Mouse (Mus musculus) heart, embryonic 10.5 days (tissue): ENCODE data around the gene Uimc1. TPM values are rescaled to one million over a fixed set of nuclear protein-coding genes. Genes with fewer than 3 reads are reported as not detected.

ENCODE experiments used
- DNase-seq: peaks from one replicate; pipeline ENCODE4 v3.0.0-alpha.2; 2017; ENCODE audit warnings: low spot score
- H3K27ac ChIP-seq: fragments of 300-500 bp; sonication (generic); 2 replicates; pipeline ENCODE4 v1.5.1; 2016; ENCODE audit warnings: mild to moderate bottlenecking
- H3K27me3 ChIP-seq: fragments of 300-500 bp; sonication (generic); 2 replicates; pipeline ENCODE4 v1.6.1; 2016; ENCODE audit warnings: mild to moderate bottlenecking; ENCODE audit not compliant: poor library complexity, insufficient read depth, severe bottlenecking
- H3K36me3 ChIP-seq: fragments of 300-500 bp; sonication (generic); 2 replicates; pipeline ENCODE4 v1.6.1; 2016; ENCODE audit warnings: mild to moderate bottlenecking, moderate library complexity
- H3K4me1 ChIP-seq: fragments of 300-500 bp; sonication (generic); 2 replicates; pipeline ENCODE4 v1.6.1; 2016; ENCODE audit warnings: mild to moderate bottlenecking
- H3K4me3 ChIP-seq: fragments of 300-500 bp; sonication (generic); 2 replicates; pipeline ENCODE4 v1.5.1; 2016; ENCODE audit warnings: mild to moderate bottlenecking, moderate library complexity
- H3K9me3 ChIP-seq: fragments of 300-500 bp; sonication (generic); 2 replicates; pipeline ENCODE4 v1.6.1; 2016; ENCODE audit warnings: mild to moderate bottlenecking, moderate library complexity
- WGBS: fragments of 180-500 bp; shearing (Covaris S2); methylation state at CpG from one replicate; pipeline ENCODE4 v1.1.7; 2016; 5-methylcytosine and 5-hydroxymethylcytosine counted together
- polyA plus RNA-seq: library from polyadenylated mRNA; unstranded; fragments of >200 nt; fragmentation: Nextera tagmentation; extraction: Ambion mirVana; gene quantifications from 2 replicates; pipeline ENCODE4 v1.2.1, GENCODE M21; 2016

Gene Uimc1
- polyA plus RNA-seq, 1 experiment from 2014 or later = 18.9 TPM

GRCm38 (mm10) chr13:55022256-55022655, 77.8 kb downstream of the Uimc1 start:
- WGBS = 72% methylated on average over 4 of the region's 4 CpGs
- Histone ChIP-seq H3K4me3 (no peak overlapping the region), H3K36me3 (peaks cover 8% of the 10 kb centered on the region), H3K9me3 (no peaks in the 10 kb centered on the region), H3K27ac (no peak overlapping the region), H3K4me1 (peaks cover 2% of the 10 kb centered on the region; the same call in 1 of the 2 replicates), H3K27me3 (no peaks in the 10 kb centered on the region)
- no peak for DNase-seq

DNA sequence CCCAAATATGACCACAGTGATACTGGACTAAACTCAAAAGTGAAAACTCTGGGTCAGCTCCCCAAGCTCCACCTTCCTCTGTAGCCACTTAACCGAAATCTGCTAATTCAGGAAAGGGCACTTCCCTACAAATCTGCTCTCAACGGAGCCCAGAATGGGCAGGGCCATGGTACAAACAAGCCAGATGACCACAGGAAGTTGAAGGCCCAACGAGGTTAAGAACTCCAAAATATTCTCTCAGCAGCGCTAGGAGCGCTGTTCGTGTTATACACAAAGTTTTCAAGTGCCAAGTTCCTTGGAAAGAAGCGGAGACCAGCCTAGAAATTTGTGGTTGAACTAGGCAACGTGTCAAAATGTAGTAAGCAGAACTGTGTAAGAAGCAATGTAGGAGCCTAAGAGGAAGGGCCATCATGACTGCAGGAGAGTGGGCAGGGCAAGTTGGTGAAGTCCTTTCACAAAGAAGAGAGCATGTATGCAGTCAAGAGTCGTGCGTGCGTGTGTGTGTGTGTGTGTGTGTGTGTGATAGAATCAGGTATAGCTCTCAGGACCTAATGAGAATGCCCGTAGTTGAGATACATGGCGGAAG, 78.8 kb downstream of the Uimc1 start, which contains the start of gene Hk3:
Hk3 (minus strand) TSS at position 192 of the 586 bp plus-strand sequence.
- H3K36me3 ChIP-seq = peaks cover 7% of the 10 kb centered on the region
- H3K9me3 ChIP-seq = no peaks in the 10 kb centered on the region
- no peaks in the 10 kb centered on the region for H3K27me3 ChIP-seq
- no peak within 1 kb of the TSS for H3K27ac ChIP-seq
- H3K4me1 ChIP-seq = peaks cover 2% of the 10 kb centered on the region; the same call in 1 of the 2 replicates
- WGBS = 80% methylated on average over 13 of the region's 13 CpGs
- peak; percentile 65 for DNase-seq
- H3K4me3 ChIP-seq = no peak within 1 kb of the TSS

DNA sequence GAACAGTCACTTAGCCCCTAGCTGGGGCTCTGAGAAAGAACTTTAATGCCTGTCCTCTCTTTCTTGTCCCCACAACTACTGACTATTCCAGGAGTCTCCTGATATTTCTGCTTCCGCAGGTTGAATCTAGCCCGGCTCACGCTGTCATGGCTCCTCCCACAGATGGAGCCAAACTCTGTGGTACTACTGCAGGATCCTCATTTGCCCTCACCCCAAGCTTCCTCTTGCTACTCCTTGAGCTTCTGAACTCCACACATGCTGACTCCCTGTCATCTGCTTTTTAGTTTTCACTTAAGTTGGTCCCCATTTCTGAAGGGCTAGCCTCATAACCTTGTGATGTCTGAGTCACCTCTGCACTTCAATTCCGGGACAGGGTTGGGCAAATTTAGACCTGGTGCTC, 80.0 kb downstream of the Uimc1 start:
- H3K27ac ChIP-seq = no peak overlapping the region
- peaks cover 2% of the 10 kb centered on the region for H3K27me3 ChIP-seq
- WGBS = 83% methylated on average over 4 of the region's 4 CpGs
- H3K4me1 ChIP-seq = peaks cover 2% of the 10 kb centered on the region; the same call in 1 of the 2 replicates
- no peaks in the 10 kb centered on the region for H3K36me3 ChIP-seq
- no peaks in the 10 kb centered on the region for H3K9me3 ChIP-seq
- DNase-seq = peak; percentile 30
- H3K4me3 ChIP-seq = no peak overlapping the region

- peak; percentile 53 for DNase-seq
- H3K4me3 ChIP-seq = no peak overlapping the region
- H3K27me3 ChIP-seq = peaks cover 11% of the 10 kb centered on the region
- H3K27ac ChIP-seq = no peak overlapping the region
- H3K4me1 ChIP-seq = peaks cover 2% of the 10 kb centered on the region; the same call in 1 of the 2 replicates
- WGBS = 50% methylated on average over 3 of the region's 3 CpGs
- no peaks in the 10 kb centered on the region for H3K9me3 ChIP-seq
- no peaks in the 10 kb centered on the region for H3K36me3 ChIP-seq
These were observed 80.9 kb downstream of the Uimc1 start for GRCm38 (mm10) chr13:55019181-55019580.

DNA sequence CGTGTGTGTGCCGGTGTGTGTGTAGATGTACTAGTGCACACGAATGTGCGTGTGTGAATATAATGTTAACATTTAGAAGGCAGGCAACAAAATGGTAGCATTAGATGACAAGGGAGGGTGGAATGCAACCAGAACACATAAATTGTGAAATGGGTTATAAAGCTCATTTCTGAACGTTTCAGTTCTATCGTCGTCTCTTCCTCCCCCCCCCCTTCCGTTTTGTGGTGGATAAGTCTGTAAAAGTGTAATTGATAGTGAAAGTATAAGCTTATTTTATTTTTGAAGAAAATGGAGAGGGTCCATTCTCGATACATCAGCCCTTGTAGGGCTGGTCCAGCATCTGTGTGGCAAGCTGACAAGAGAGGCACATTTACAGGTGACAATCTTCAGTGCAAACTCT, 81.4 kb downstream of the Uimc1 start:
- no peak overlapping the region for H3K4me3 ChIP-seq
- H3K27me3 ChIP-seq = peaks cover 14% of the 10 kb centered on the region
- no peaks in the 10 kb centered on the region for H3K36me3 ChIP-seq
- H3K27ac ChIP-seq = no peak overlapping the region
- 81% methylated on average over 9 of the region's 9 CpGs for WGBS
- DNase-seq = no peak
- H3K9me3 ChIP-seq = no peaks in the 10 kb centered on the region
- peaks cover 2% of the 10 kb centered on the region; the same call in 1 of the 2 replicates for H3K4me1 ChIP-seq

- no peak overlapping the region for H3K27ac ChIP-seq
- 82% methylated on average over 8 of the region's 8 CpGs for WGBS
These were observed 82.1 kb downstream of the Uimc1 start for GRCm38 (mm10) chr13:55017898-55018599.

GRCm38 (mm10) chr13:55017154-55017897, 82.8 kb downstream of the Uimc1 start:
- no peak overlapping the region for H3K4me3 ChIP-seq

More at GRCm38 (mm10) chr13:55017898-55018599, 82.1 kb downstream of the Uimc1 start:
- Histone ChIP-seq H3K36me3 (no peaks in the 10 kb centered on the region), H3K4me3 (no peak overlapping the region), H3K4me1 (peaks cover 2% of the 10 kb centered on the region; the same call in 1 of the 2 replicates), H3K27me3 (peaks cover 20% of the 10 kb centered on the region), H3K9me3 (no peaks in the 10 kb centered on the region)
- peak; percentile 22 for DNase-seq

DNA sequence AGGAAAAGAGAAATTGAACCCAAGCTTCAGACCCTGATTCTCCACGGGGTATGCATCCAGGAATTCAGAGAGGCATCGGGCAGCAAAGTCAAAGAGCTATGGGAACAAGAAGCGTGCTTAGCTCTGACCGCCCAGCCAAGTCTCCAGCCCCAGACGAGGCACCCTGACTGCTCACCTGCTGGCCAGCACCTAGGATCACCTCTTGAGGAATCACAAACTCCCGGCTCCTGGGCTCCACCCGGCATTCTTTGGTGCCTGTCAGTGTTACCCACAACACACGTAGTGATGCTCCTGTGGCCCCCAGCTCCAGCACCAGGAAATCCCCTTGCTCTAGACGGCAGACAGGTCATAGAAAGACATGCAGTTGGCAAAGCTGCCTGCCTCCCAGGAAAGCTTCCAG, 85.6 kb downstream of the Uimc1 start:
- no peak overlapping the region for H3K27ac ChIP-seq
- H3K27me3 ChIP-seq = peaks cover 52% of the 10 kb centered on the region
- H3K4me1 ChIP-seq = peaks cover 6% of the 10 kb centered on the region
- WGBS = 68% methylated on average over 9 of the region's 9 CpGs
- no peaks in the 10 kb centered on the region for H3K36me3 ChIP-seq
- H3K4me3 ChIP-seq = no peak overlapping the region
- DNase-seq = peak; percentile 69
- no peaks in the 10 kb centered on the region for H3K9me3 ChIP-seq

More at GRCm38 (mm10) chr13:55017154-55017897, 82.8 kb downstream of the Uimc1 start:
- peak; percentile 43 for DNase-seq
- Histone ChIP-seq H3K4me1 (peaks cover under 1% of the 10 kb centered on the region), H3K9me3 (no peaks in the 10 kb centered on the region), H3K27ac (no peak overlapping the region), H3K27me3 (peaks cover 27% of the 10 kb centered on the region), H3K36me3 (no peaks in the 10 kb centered on the region)
- WGBS = 80% methylated on average over 12 of the region's 12 CpGs

DNA sequence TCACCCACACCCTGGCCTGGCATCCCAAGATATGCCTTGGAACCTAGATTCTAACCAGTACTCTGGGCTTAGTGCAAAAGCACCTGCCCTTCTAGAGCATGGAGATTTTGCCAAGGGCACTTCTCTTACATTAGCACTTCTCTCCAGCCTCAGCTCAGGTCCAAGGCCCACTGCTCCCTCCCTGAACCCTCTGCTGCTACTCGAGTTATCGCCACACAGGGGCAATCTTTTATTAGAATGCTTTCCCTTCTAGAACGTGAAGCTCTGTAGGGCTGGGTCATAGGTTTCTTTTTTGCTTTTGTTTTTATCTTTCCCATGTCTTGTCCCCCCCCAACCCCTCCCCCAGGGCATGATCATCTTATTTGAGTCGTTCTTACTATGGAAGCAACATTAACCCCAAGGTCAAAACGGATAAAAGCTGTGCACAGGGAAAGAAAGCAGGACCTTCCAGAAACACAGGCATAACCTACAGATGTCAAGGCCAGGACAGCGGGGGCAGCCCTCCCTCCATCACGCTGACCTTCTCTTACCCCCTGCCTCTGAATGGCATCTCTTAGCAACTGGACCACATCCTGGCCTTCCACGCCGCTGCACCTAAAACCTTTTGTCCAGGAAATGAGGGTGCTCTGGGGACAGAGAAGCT, 86.3 kb downstream of the Uimc1 start:
- Histone ChIP-seq H3K4me1 (peaks cover 6% of the 10 kb centered on the region), H3K9me3 (no peaks in the 10 kb centered on the region), H3K27me3 (peaks cover 58% of the 10 kb centered on the region), H3K27ac (no peak overlapping the region), H3K4me3 (no peak overlapping the region), H3K36me3 (no peaks in the 10 kb centered on the region)
- WGBS = 44% methylated on average over 9 of the region's 9 CpGs
- peak; percentile 69 for DNase-seq

DNA sequence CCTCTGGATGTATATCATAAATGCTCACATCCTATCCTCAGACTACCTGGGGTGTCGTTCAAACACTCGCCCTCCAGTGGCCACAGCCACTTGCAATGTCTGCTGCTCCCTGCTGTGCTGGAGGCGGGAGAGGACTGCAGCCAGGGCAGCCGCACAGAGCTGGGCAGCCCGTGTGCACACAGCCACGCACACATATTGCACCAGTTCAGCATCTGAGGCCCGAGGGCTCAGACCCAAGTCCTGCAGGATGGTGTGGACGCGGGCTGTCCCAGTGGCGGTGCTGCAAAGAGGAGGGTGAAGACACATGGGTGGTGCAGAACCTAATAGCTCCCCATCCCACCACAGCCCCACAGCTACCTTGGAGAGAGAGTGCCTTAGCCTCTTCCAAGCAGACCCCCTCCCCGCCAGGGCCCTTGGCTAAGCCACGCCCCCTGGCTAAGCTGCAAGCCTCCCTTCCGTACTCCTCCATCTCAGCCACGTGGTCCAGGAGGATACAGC, 88.1 kb downstream of the Uimc1 start:
- H3K27ac ChIP-seq = no peak overlapping the region
- DNase-seq = no peak
- H3K36me3 ChIP-seq = no peaks in the 10 kb centered on the region
- 5% methylated on average over 14 of the region's 14 CpGs for WGBS
- no peaks in the 10 kb centered on the region for H3K9me3 ChIP-seq
- peak overlapping the region; percentile 29; the same call in 1 of the 2 replicates for H3K4me3 ChIP-seq
- H3K27me3 ChIP-seq = peaks cover 72% of the 10 kb centered on the region
- H3K4me1 ChIP-seq = peaks cover 6% of the 10 kb centered on the region

GRCm38 (mm10) chr13:55011103-55011502, 89.0 kb downstream of the Uimc1 start:
- 80% methylated on average over 15 of the region's 15 CpGs for WGBS
- no peaks in the 10 kb centered on the region for H3K36me3 ChIP-seq
- no peaks in the 10 kb centered on the region for H3K9me3 ChIP-seq
- H3K27ac ChIP-seq = no peak overlapping the region
- peaks cover 6% of the 10 kb centered on the region for H3K4me1 ChIP-seq
- DNase-seq = no peak
- no peak overlapping the region for H3K4me3 ChIP-seq
- peaks cover 81% of the 10 kb centered on the region for H3K27me3 ChIP-seq

DNA sequence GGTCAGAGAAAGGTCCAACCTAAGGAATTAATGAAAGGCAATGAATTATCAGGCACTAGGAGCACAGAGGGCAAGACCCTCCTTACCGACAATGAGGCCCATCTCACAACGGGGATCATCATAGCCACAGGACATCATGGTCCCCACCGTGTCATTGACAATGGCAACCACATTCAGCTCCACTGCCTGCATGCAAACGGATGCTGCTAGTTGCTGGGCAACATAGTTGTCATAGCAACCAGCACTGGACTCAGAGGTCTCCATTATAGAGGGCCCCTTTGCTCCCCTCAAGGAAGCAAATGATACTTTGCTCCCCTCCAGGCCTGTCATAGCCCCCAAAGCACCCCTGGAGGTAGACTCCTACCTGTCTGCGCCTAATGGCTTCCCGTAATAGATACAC, 91.5 kb downstream of the Uimc1 start:
- Histone ChIP-seq H3K27ac (no peak overlapping the region), H3K27me3 (peaks cover 92% of the 10 kb centered on the region), H3K36me3 (no peaks in the 10 kb centered on the region), H3K4me3 (no peak overlapping the region), H3K4me1 (peaks cover 6% of the 10 kb centered on the region), H3K9me3 (no peaks in the 10 kb centered on the region)
- WGBS = 83% methylated on average over 6 of the region's 6 CpGs
- no peak for DNase-seq
